Mouse (Mus musculus): ENCODE measurements around the gene Mogs. TPM values are rescaled to one million over a fixed set of nuclear protein-coding genes. Genes with fewer than 3 reads are reported as not detected.
A peak's percentile ranks its signal among the peaks of the same experiment; 100 is the strongest.

Gene Mogs
- 22.1 and 23.9 TPM in 2 replicates for polyA plus RNA-seq (2014; fragmentation: Nextera tagmentation; extraction: Ambion mirVana)

DNA sequence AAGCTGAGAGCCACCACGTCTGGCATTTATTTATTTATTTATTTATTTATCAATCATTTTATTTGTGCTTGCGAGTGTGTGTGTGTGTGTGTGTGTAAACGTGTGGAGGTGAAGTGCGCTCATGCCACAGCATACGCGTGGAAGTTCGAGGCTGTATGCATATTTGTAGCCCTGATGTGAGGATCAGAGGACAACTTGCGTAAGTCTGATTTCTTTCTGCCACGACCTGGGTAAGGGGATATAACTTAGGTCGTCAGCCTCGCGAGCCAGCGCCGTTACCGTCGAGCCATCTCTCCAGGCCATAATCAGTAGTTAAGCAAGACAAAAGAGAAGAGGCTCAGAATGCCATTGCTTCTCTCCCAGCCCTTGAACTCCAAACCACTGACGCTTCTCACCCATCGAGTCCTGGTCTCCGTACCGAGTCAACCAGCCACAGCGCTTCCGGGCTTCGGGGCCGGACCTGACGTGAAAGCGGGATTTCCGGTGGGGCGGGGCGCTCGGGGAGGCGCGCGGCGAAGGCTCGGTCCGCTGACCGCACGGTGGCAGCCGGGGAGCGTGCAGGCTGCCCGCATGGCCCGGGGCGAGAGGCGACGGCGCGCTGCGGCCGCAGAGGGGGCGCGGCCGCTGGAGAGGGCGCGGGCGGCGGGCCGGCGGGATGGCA lies at the start of gene Mogs:
Mogs (plus strand) TSS at position 486 of the 661 bp plus-strand sequence.
- Histone ChIP-seq H3K4me1 (ENCODE audit: control insufficient read depth, insufficient read depth, low read length) (peaks cover 4% of the 10 kb centered on the region), H3K9me3 (replicated peaks; ENCODE audit: control insufficient read depth, low read length) (no peaks in the 10 kb centered on the region), H3K27ac (replicated peaks; ENCODE audit: low read depth, low read length) (0 out of 2 replicates have a peak within 1 kb of the TSS, but pooled peaks have one; percentile 5), H3K27me3 (ENCODE audit: control insufficient read depth, insufficient read depth, low read length) (no peaks in the 10 kb centered on the region), H3K9ac (replicated peaks; ENCODE audit: low read length) (peak within 1 kb of the TSS; percentile 85), H3K4me3 (ENCODE audit: low read depth, low read length) (peak within 1 kb of the TSS; percentile 75), H3K4me2 (ENCODE audit: low read depth, low read length) (peak within 1 kb of the TSS; percentile 78), H3K36me3 (replicated peaks; ENCODE audit: control insufficient read depth, insufficient read depth, low read depth, low read length) (no peaks in the 10 kb centered on the region; the same call in 1 of the 2 replicates)
- 1% methylated on average over 58 of the region's 58 CpGs for WGBS
- ATAC-seq (replicated peaks; ENCODE audit: insufficient number of reproducible peaks, low FRiP score, low TSS enrichment, low read depth) (peak; percentile 72), DNase-seq (ENCODE audit: low spot score) (peak; percentile 95)

DNA sequence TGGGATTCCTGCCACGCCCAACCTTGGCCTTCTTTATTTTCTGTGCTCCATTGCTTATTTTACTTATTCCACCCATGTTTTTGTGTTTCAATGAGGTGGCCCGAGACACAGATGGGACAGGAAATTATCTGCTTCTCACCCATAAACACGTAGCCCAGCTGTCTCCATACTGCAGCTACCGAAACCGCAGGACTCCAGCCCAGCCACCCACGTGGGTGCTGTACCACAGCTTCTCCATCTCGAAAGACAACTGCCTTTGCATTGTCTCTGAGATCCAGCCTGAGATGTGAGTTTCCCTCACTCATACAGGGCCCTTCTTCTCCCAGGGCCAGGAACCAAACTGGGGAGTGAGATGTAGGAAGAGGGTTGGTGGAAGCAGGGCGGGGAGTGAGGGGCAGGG lies 49.3 kb upstream of the Mogs start:
- ATAC-seq (replicated peaks; ENCODE audit: insufficient number of reproducible peaks, low FRiP score, low TSS enrichment, low read depth) (no peak), DNase-seq (ENCODE audit: low spot score) (no peak)
- Histone ChIP-seq H3K9ac (replicated peaks; ENCODE audit: low read length) (no peak overlapping the region), H3K4me3 (ENCODE audit: low read depth, low read length) (no peak overlapping the region), H3K4me1 (ENCODE audit: control insufficient read depth, insufficient read depth, low read length) (peaks cover 2% of the 10 kb centered on the region), H3K4me2 (ENCODE audit: low read depth, low read length) (no peak overlapping the region), H3K9me3 (replicated peaks; ENCODE audit: control insufficient read depth, low read length) (no peaks in the 10 kb centered on the region), H3K27ac (replicated peaks; ENCODE audit: low read depth, low read length) (no peak overlapping the region), H3K27me3 (ENCODE audit: control insufficient read depth, insufficient read depth, low read length) (peaks cover 80% of the 10 kb centered on the region), H3K36me3 (replicated peaks; ENCODE audit: control insufficient read depth, insufficient read depth, low read depth, low read length) (no peaks in the 10 kb centered on the region)
- 35% methylated on average over 8 of the region's 8 CpGs for WGBS

DNA sequence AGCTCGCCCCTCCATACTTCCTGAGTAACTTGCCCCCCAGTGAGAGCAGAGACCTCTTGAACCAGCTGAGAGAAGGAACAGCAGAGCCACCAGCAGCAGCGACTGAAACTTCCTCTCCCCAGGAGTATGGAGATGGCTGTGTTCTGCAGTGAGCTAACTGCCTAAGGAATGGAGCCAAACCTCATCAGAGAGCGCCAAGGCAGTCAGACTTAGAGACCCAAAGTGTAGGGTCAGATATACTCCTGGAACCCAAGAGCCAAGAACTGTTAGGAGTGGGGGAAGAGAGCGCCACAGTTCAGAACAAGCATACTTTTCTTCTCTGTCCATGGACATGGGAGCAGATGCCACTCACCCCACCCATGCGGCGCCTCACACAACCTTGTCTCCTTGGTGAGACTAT lies 48.9 kb upstream of the Mogs start:
- Histone ChIP-seq H3K36me3 (replicated peaks; ENCODE audit: control insufficient read depth, insufficient read depth, low read depth, low read length) (no peaks in the 10 kb centered on the region), H3K4me3 (ENCODE audit: low read depth, low read length) (no peak overlapping the region), H3K27me3 (ENCODE audit: control insufficient read depth, insufficient read depth, low read length) (peaks cover 83% of the 10 kb centered on the region), H3K4me2 (ENCODE audit: low read depth, low read length) (no peak overlapping the region), H3K9ac (replicated peaks; ENCODE audit: low read length) (no peak overlapping the region), H3K9me3 (replicated peaks; ENCODE audit: control insufficient read depth, low read length) (no peaks in the 10 kb centered on the region), H3K27ac (replicated peaks; ENCODE audit: low read depth, low read length) (no peak overlapping the region), H3K4me1 (ENCODE audit: control insufficient read depth, insufficient read depth, low read length) (peaks cover 6% of the 10 kb centered on the region)
- WGBS: 32% methylated on average over 6 of the region's 6 CpGs
- DNase-seq (ENCODE audit: low spot score) (no peak), ATAC-seq (replicated peaks; ENCODE audit: insufficient number of reproducible peaks, low FRiP score, low TSS enrichment, low read depth) (no peak)

DNA sequence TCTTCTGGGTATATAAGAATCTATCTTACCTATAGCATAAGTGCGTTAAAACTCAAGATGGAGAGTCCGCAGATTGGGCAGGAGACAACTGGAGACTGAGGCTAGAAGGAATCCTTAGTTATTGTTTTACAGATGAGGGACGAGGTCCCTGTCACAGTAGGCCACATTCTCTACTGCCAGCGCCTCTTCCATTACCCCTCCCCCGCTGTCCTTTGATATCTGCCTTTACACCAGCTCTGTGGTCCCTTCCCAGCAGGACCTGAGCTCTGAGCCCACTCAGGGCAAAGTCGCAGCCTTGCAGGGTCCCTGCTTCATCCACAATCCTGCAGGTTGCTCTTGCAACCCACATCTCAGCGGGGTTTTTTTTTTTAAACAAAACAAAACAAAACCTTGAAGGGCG lies 47.1 kb upstream of the Mogs start:
- H3K4me1 ChIP-seq (ENCODE audit: control insufficient read depth, insufficient read depth, low read length): peaks cover 6% of the 10 kb centered on the region
- no peaks in the 10 kb centered on the region for H3K9me3 ChIP-seq (replicated peaks; ENCODE audit: control insufficient read depth, low read length)
- DNase-seq (ENCODE audit: low spot score) (no peak), ATAC-seq (replicated peaks; ENCODE audit: insufficient number of reproducible peaks, low FRiP score, low TSS enrichment, low read depth) (no peak)
- H3K27me3 ChIP-seq (ENCODE audit: control insufficient read depth, insufficient read depth, low read length): peaks cover 91% of the 10 kb centered on the region
- no peak overlapping the region for H3K4me2 ChIP-seq (ENCODE audit: low read depth, low read length)
- H3K4me3 ChIP-seq (ENCODE audit: low read depth, low read length): peak overlapping the region; percentile 30; the same call in 1 of the 2 replicates
- WGBS: 3% methylated on average over 8 of the region's 8 CpGs
- no peak overlapping the region for H3K9ac ChIP-seq (replicated peaks; ENCODE audit: low read length)
- no peak overlapping the region for H3K27ac ChIP-seq (replicated peaks; ENCODE audit: low read depth, low read length)
- no peaks in the 10 kb centered on the region for H3K36me3 ChIP-seq (replicated peaks; ENCODE audit: control insufficient read depth, insufficient read depth, low read depth, low read length)

DNA sequence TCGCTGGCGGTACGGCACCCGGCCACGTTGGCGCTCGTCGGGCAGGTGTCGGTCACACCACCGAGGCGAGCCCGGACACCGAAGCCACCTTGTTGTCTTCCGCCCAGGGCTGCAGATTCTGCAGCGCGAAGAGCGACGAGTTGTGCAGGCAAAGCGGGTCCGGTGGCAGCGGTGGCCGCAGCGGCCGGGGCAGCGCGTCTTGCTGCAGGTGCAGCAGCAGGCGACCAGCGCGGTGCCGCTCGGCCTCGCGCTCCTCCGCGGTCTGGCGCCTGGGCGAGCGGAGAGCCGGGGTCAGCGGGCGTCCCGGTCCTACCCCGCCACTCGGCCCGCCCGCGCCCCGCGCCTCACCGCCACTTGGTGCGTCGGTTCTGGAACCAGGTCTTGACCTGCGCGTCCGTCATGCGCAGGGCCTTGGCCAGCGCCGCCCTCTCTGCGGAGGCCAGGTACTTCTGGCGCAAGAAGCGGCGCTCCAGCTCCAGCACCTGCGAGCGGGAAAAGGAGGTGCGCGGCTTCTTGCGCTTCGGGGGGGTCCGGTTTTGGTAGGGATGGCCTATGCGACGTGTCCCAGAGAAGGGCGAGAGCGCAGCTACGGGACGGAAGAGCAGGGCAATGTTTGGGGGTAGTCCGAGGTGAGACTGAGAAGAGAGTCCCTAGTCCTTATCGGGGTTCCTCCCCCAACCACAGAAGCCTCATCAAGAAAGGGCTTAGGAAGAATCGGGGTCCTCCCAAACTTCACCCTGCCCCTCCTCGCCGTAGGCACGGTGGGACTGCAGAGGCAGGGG lies 46.4 kb upstream of the Mogs start:
- no peak overlapping the region for H3K9ac ChIP-seq (replicated peaks; ENCODE audit: low read length)
- under 1% methylated on average over 81 of the region's 81 CpGs for WGBS

DNA sequence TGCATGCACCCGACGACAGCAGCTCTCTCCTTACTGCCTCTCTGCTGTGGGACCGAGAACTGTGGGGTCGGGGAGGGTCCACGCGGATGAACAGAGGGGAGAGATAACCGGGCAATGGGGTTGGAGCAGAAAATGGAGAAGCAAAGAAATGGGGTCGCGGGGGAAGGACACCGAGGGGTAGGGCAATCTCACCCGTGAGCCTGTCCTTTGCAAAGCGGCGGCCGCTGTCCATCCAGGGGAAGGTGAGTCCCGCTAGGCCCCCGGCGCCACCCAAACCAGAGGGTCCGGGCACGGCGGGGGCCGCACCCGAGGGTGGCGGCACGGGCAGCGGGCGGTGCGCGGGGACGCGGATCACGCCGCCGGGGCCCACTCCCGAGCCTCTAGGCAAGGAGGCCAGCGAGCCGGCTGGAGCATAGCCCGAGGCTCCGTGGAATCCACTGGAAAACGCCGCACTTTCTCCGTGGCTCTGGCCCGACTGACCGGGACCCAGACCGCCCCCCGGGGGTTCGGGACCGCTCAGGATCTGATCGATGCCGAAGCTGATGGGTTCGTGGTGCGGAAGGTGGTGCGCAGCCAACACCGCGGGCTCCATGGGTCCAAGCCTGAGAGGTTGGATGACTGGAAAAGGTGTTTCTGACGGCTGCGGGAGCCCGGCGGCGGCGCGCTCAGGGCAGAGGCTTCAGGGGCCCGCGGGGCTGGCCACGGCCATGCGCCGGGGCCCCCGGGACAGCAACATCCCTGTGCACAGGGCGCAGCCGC lies 45.6 kb upstream of the Mogs start:
- no peaks in the 10 kb centered on the region for H3K36me3 ChIP-seq (replicated peaks; ENCODE audit: control insufficient read depth, insufficient read depth, low read depth, low read length)
- no peaks in the 10 kb centered on the region for H3K9me3 ChIP-seq (replicated peaks; ENCODE audit: control insufficient read depth, low read length)
- WGBS: 3% methylated on average over 69 of the region's 69 CpGs
- no peak overlapping the region for H3K27ac ChIP-seq (replicated peaks; ENCODE audit: low read depth, low read length)
- DNase-seq (ENCODE audit: low spot score): no peak
- H3K4me3 ChIP-seq (ENCODE audit: low read depth, low read length): peak overlapping the region; percentile 30
- peaks cover 6% of the 10 kb centered on the region for H3K4me1 ChIP-seq (ENCODE audit: control insufficient read depth, insufficient read depth, low read length)
- peaks cover 86% of the 10 kb centered on the region for H3K27me3 ChIP-seq (ENCODE audit: control insufficient read depth, insufficient read depth, low read length)
- ATAC-seq (replicated peaks; ENCODE audit: insufficient number of reproducible peaks, low FRiP score, low TSS enrichment, low read depth): peak; percentile 10; the same call in 1 of the 2 replicates
- H3K4me2 ChIP-seq (ENCODE audit: low read depth, low read length): peak overlapping the region; percentile 46
- no peak overlapping the region; the same call in none of the 2 replicates for H3K9ac ChIP-seq (replicated peaks; ENCODE audit: low read length)

More for the DNA sequence above, 46.4 kb upstream of the Mogs start:
- H3K4me3 ChIP-seq (ENCODE audit: low read depth, low read length): peak overlapping the region; percentile 30
- H3K4me2 ChIP-seq (ENCODE audit: low read depth, low read length): peak overlapping the region; percentile 41
- H3K27ac ChIP-seq (replicated peaks; ENCODE audit: low read depth, low read length): no peak overlapping the region
- ATAC-seq (replicated peaks; ENCODE audit: insufficient number of reproducible peaks, low FRiP score, low TSS enrichment, low read depth): no peak
- H3K27me3 ChIP-seq (ENCODE audit: control insufficient read depth, insufficient read depth, low read length): peaks cover 89% of the 10 kb centered on the region
- no peak for DNase-seq (ENCODE audit: low spot score)
- H3K4me1 ChIP-seq (ENCODE audit: control insufficient read depth, insufficient read depth, low read length): peaks cover 6% of the 10 kb centered on the region
- H3K9me3 ChIP-seq (replicated peaks; ENCODE audit: control insufficient read depth, low read length): no peaks in the 10 kb centered on the region
- no peaks in the 10 kb centered on the region for H3K36me3 ChIP-seq (replicated peaks; ENCODE audit: control insufficient read depth, insufficient read depth, low read depth, low read length)

DNA sequence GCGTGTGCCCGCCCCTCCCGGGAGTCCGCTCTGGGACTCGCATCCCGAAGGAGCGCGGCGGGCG lies 45.2 kb upstream of the Mogs start, which contains the start of gene Tlx2:
Tlx2 (minus strand) TSS at position 47 of the 64 bp plus-strand sequence.
- no peak for ATAC-seq (replicated peaks; ENCODE audit: insufficient number of reproducible peaks, low FRiP score, low TSS enrichment, low read depth)
- Histone ChIP-seq H3K9me3 (replicated peaks; ENCODE audit: control insufficient read depth, low read length) (no peaks in the 10 kb centered on the region), H3K4me1 (ENCODE audit: control insufficient read depth, insufficient read depth, low read length) (peaks cover 6% of the 10 kb centered on the region), H3K27ac (replicated peaks; ENCODE audit: low read depth, low read length) (0 out of 2 replicates have a peak within 1 kb of the TSS, but pooled peaks have one; percentile 28), H3K4me3 (ENCODE audit: low read depth, low read length) (peak within 1 kb of the TSS; percentile 30), H3K36me3 (replicated peaks; ENCODE audit: control insufficient read depth, insufficient read depth, low read depth, low read length) (no peaks in the 10 kb centered on the region), H3K27me3 (ENCODE audit: control insufficient read depth, insufficient read depth, low read length) (peaks cover 85% of the 10 kb centered on the region), H3K4me2 (ENCODE audit: low read depth, low read length) (peak within 1 kb of the TSS; percentile 46), H3K9ac (replicated peaks; ENCODE audit: low read length) (peak within 1 kb of the TSS; percentile 30)
- DNase-seq (ENCODE audit: low spot score): no peak
- 1% methylated on average over 10 of the region's 10 CpGs for WGBS

Data from embryonic facial prominence, embryonic 11.5 days (tissue).